16 mouse cellular contexts compared by ENCODE assay signal in the genomic region with DNA sequence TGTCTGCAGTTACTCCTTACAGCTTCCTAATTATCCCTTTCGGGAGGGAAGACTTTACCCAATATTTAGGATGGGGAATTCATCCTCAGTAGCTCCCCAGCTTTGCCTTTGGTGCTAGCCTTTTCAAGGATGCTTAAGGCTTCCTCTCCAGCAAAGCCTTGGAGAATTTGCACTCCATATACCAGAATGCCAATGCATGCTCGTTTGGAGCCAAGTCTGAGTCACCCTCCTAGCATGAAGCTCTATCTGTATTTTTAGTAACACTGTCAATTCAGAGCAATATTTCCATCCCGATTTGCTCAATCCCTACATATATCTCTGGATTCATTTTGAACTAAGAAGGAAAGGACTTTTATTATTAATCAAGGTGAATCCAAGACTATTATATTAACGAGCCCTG.
DNase-seq lines count a peak whose midpoint lies in the region; ATAC-seq and TF ChIP-seq lines count a peak whose summit lies in the region.
"Had no signal": no experiment of that assay in that cellular context is flagged by ENCODE, and none has a peak within 500 bp of the region (broad histone marks: within the 10 kb centered on the region; RNA-seq: fewer than 3 reads in every experiment).

No protein-coding gene starts in this region.

- no peak for TF ChIP-seq EP300 in stomach, postnatal 0 days (optimal IDR thresholded peaks at IDR 0.05)

- no peak for ATAC-seq in stomach, postnatal 0 days (ENCODE audit: low FRiP score, low TSS enrichment)
- no peak; the same call in 1 of the 2 replicates for ATAC-seq in forebrain, embryonic 16.5 days
- ATAC-seq: forebrain, embryonic 13.5 days; hindbrain, postnatal 0 days; liver, embryonic 12.5 days; lung, postnatal 0 days had no signal

- H3K36me3 ChIP-seq in stomach, postnatal 0 days (ENCODE audit: control insufficient read depth, insufficient read depth, low read length): no peaks in the 10 kb centered on the region
- H3K36me3 ChIP-seq in forebrain, embryonic 16.5 days (ENCODE audit: control insufficient read depth, insufficient read depth): no peaks in the 10 kb centered on the region
- H3K36me3 ChIP-seq: embryonic facial prominence, embryonic 13.5 days; kidney, embryonic 15.5 days; liver, embryonic 12.5 days had no signal

- H3K9ac ChIP-seq in stomach, postnatal 0 days (ENCODE audit: low read length): no peak overlapping the region
- H3K9ac ChIP-seq in forebrain, embryonic 16.5 days (replicated peaks; ENCODE audit: low read depth, low read length): no peak overlapping the region
- H3K9ac ChIP-seq: embryonic facial prominence, embryonic 13.5 days; forebrain, embryonic 13.5 days; kidney, embryonic 15.5 days; liver, embryonic 12.5 days had no signal

- H3K4me2 ChIP-seq in stomach, postnatal 0 days (replicated peaks; ENCODE audit: low read depth): no peak overlapping the region
- H3K4me2 ChIP-seq in forebrain, embryonic 16.5 days (ENCODE audit: low read length): no peak overlapping the region
- H3K4me2 ChIP-seq: embryonic facial prominence, embryonic 13.5 days; forebrain, embryonic 13.5 days; kidney, embryonic 15.5 days; liver, embryonic 12.5 days had no signal

- no peak overlapping the region for H3K4me3 ChIP-seq in cerebellum, adult 2 months (replicated peaks; ENCODE audit: insufficient read depth, low read depth, low read length)
- H3K4me3 ChIP-seq in stomach, postnatal 0 days (ENCODE audit: low read depth, low read length): no peak overlapping the region
- no peak overlapping the region for H3K4me3 ChIP-seq in forebrain, embryonic 16.5 days (replicated peaks; ENCODE audit: low read length)
- H3K4me3 ChIP-seq: embryonic facial prominence, embryonic 13.5 days; forebrain, embryonic 13.5 days; kidney, embryonic 15.5 days; liver, embryonic 12.5 days; myocyte had no signal

- no peak overlapping the region for H3K27ac ChIP-seq in cerebellum, adult 2 months (ENCODE audit: insufficient read depth, low read length)
- H3K27ac ChIP-seq in stomach, postnatal 0 days (replicated peaks): no peak overlapping the region
- no peak overlapping the region for H3K27ac ChIP-seq in forebrain, embryonic 16.5 days (ENCODE audit: low read length)
- H3K27ac ChIP-seq: embryonic facial prominence, embryonic 13.5 days; forebrain, embryonic 13.5 days; hindbrain, postnatal 0 days; kidney, embryonic 15.5 days; liver, embryonic 12.5 days had no signal

- TF ChIP-seq POLR2A in cerebellum, adult 2 months (IDR thresholded peaks at IDR 0.05; ENCODE audit: borderline replicate concordance, insufficient read depth, low read length): no peak

- no peak for TF ChIP-seq CTCF in cerebellum, adult 2 months (IDR thresholded peaks at IDR 0.05; ENCODE audit: borderline replicate concordance, insufficient read depth, low read depth, low read length)
- TF ChIP-seq CTCF in stomach, postnatal 0 days (IDR thresholded peaks at IDR 0.05; ENCODE audit: low read depth): no peak

- 34% methylated on average over 4 of the region's 4 CpGs for WGBS in cerebellum, adult 2 months
- 73% methylated on average over 4 of the region's 4 CpGs for WGBS in stomach, postnatal 0 days
- WGBS in forebrain, embryonic 16.5 days: 77% methylated on average over 4 of the region's 4 CpGs

- no peaks in the 10 kb centered on the region for H3K27me3 ChIP-seq in cerebellum, adult 2 months (ENCODE audit: control insufficient read depth, insufficient read depth, low read length)
- H3K27me3 ChIP-seq in stomach, postnatal 0 days (ENCODE audit: control insufficient read depth, insufficient read depth, low read length): no peaks in the 10 kb centered on the region
- H3K27me3 ChIP-seq in forebrain, embryonic 16.5 days (replicated peaks; ENCODE audit: control insufficient read depth, insufficient read depth, low read length): no peaks in the 10 kb centered on the region
- H3K27me3 ChIP-seq: embryonic facial prominence, embryonic 13.5 days; forebrain, embryonic 13.5 days; kidney, embryonic 15.5 days; liver, embryonic 12.5 days had no signal

- intact Hi-C loops in gastrocnemius, postnatal 14 days (cut with DNase I; ENCODE audit: low total_unique reads): no loop called here

- no peaks in the 10 kb centered on the region for H3K9me3 ChIP-seq in stomach, postnatal 0 days (ENCODE audit: control insufficient read depth, low read length)
- H3K9me3 ChIP-seq in forebrain, embryonic 16.5 days (ENCODE audit: control insufficient read depth, low read length): no peaks in the 10 kb centered on the region
- H3K9me3 ChIP-seq: embryonic facial prominence, embryonic 13.5 days; forebrain, embryonic 13.5 days; kidney, embryonic 15.5 days; liver, embryonic 12.5 days had no signal

- peaks cover 2% of the 10 kb centered on the region; the same call in 1 of the 2 replicates for H3K4me1 ChIP-seq in cerebellum, adult 2 months (ENCODE audit: control insufficient read depth, insufficient read depth, low read length)
- H3K4me1 ChIP-seq in stomach, postnatal 0 days (replicated peaks; ENCODE audit: control insufficient read depth, insufficient read depth): no peaks in the 10 kb centered on the region
- H3K4me1 ChIP-seq in forebrain, embryonic 16.5 days (replicated peaks; ENCODE audit: control insufficient read depth, insufficient read depth, low read length): peaks cover 3% of the 10 kb centered on the region; the same call in 1 of the 2 replicates
- H3K4me1 ChIP-seq: embryonic facial prominence, embryonic 13.5 days; forebrain, embryonic 13.5 days; kidney, embryonic 15.5 days; liver, embryonic 12.5 days had no signal

- DNase-seq in layer of hippocampus, adult 8-10 months (ENCODE audit: low spot score in 2 of 2): peak; percentile 5
- no peak for DNase-seq in layer of hippocampus, postnatal 36 days
- peak; percentile 35 to 73 for DNase-seq in cerebellum, adult 2 months
- peak; percentile 11 to 31 for DNase-seq in left cerebral cortex, adult 18-20 months (ENCODE audit: low spot score in 2 of 2)
- DNase-seq in right cerebral cortex, postnatal 4 days: peak; percentile 2
- no peak for DNase-seq in stomach, postnatal 0 days (ENCODE audit: low spot score)
- no peak for DNase-seq in gastrocnemius, postnatal 14 days
- DNase-seq: thymus, adult 18-20 months had no signal

Comparison
In these comparisons a context has a peak if more than half of its experiments do, and no peak if none do; other contexts are left out.
1. DNase-seq: peak in layer of hippocampus, adult 8-10 months (2 of 2), cerebellum, adult 2 months (2 of 2), left cerebral cortex, adult 18-20 months (2 of 2) and right cerebral cortex, postnatal 4 days (single experiment); none in layer of hippocampus, postnatal 36 days (0 of 2), stomach, postnatal 0 days (single experiment) and gastrocnemius, postnatal 14 days (single experiment).